Mouse (Mus musculus) B cell, adult 2 months (primary cell): Measurements from ENCODE around the gene Gprc5a.
A peak's percentile ranks its signal among the peaks of the same experiment; 100 is the strongest.

ENCODE experiments used
- DNase-seq, 2 experiments: peaks; one replicate each; pipeline ENCODE4 v3.0.0; 2022

Gprc5a gene

GRCm38 (mm10) chr6:135076202-135076601 is 10.8 kb downstream of the Gprc5a start:
- DNase-seq, result no peak

- DNase-seq, result no peak
Measured at GRCm38 (mm10) chr6:135078420-135078819, 13.0 kb downstream of the Gprc5a start.

- no peak for DNase-seq
Measured at GRCm38 (mm10) chr6:135083991-135084502, 18.6 kb downstream of the Gprc5a start.

GRCm38 (mm10) chr6:135085703-135086102 is 20.3 kb downstream of the Gprc5a start:
- no peak for DNase-seq

GRCm38 (mm10) chr6:135087721-135088451 is 22.4 kb downstream of the Gprc5a start:
- peak; percentile 83 to 84 for DNase-seq

- DNase-seq, result no peak
Measured at GRCm38 (mm10) chr6:135089786-135090185, 24.3 kb downstream of the Gprc5a start.

- DNase-seq, result no peak
Measured at GRCm38 (mm10) chr6:135090661-135091060, 25.2 kb downstream of the Gprc5a start.

GRCm38 (mm10) chr6:135092798-135093470 is 27.5 kb downstream of the Gprc5a start:
- DNase-seq, result no peak

- DNase-seq, result no peak
Measured at GRCm38 (mm10) chr6:135100787-135101472, 35.5 kb downstream of the Gprc5a start.

- DNase-seq, result no peak
Measured at GRCm38 (mm10) chr6:135102736-135103303, 37.4 kb downstream of the Gprc5a start.

- no peak for DNase-seq
Measured at GRCm38 (mm10) chr6:135107014-135107413, 41.6 kb downstream of the Gprc5a start.

GRCm38 (mm10) chr6:135112411-135113113 is 47.1 kb downstream of the Gprc5a start:
- DNase-seq, result no peak

- no peak for DNase-seq
Measured at GRCm38 (mm10) chr6:135113114-135113436, 47.6 kb downstream of the Gprc5a start.

- DNase-seq, result no peak
Measured at GRCm38 (mm10) chr6:135116479-135116878, 51.0 kb downstream of the Gprc5a start.

GRCm38 (mm10) chr6:135118183-135118582 is 52.7 kb downstream of the Gprc5a start, which contains the start of gene Gprc5d:
TSS of gene Gprc5d (minus strand) at chr6:135118283.
- DNase-seq, result no peak

GRCm38 (mm10) chr6:135124755-135125380 is 59.4 kb downstream of the Gprc5a start:
- DNase-seq, result no peak

GRCm38 (mm10) chr6:135133086-135133485 is 67.6 kb downstream of the Gprc5a start:
- DNase-seq, result no peak

- DNase-seq, result no peak
Measured at GRCm38 (mm10) chr6:135133486-135133885, 68.0 kb downstream of the Gprc5a start.
